Mouse (Mus musculus) thymus, postnatal 0 days (tissue): Measurements from ENCODE around the gene Asic4. TPM values are rescaled to one million over a fixed set of nuclear protein-coding genes. Genes with fewer than 3 reads are reported as not detected.

Experiments
- DNase-seq: peaks from one replicate; pipeline ENCODE4 v3.0.0-alpha.2; 2015; ENCODE audit warnings: low spot score
- polyA plus RNA-seq: library from polyadenylated mRNA; unstranded; fragments of >200 nt; fragmentation: Nextera tagmentation; extraction: Ambion mirVana; gene quantifications from 2 replicates; pipeline ENCODE4 v1.2.1, GENCODE M21; 2015

Asic4 gene
- polyA plus RNA-seq, 1 experiment from 2014 or later, result not detected

DNA sequence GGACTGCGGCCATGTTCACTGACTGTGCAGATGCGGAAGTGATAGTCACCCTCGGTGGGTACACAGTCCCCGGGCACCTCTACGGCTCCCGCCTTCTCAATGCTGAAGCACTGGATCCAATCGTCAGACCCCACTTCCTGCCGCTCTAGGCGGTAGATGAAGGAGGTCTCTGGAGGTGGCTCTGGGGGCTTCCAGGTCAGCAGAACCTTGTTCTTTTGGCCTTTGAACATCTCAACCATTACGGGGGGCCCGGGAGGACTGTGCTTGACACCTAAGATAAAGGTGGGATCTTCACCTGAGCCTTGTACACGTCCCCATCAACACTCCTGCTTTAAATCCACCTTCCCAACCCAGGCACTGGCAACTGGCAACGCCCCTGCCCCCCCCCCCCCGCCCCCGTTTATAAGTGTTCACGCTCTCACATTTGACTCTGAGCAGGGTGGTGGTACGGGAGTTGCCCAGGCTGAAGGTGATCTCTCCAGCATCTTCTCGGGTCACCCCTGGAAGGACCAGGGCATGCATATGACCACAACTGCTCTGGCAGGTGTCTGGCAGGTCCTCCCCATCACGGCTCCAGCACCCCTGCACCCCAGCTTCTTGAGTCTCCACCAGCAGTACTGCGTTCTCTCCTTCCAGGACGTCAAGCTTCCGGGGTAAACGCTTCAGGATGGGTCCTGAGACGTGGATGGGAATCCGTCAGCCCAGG lies 52.9 kb downstream of the Asic4 start:
- no peak for DNase-seq

- DNase-seq, result no peak
Measured at GRCm38 (mm10) chr1:75503651-75503980, 53.4 kb downstream of the Asic4 start.

GRCm38 (mm10) chr1:75504256-75505045 lies 54.2 kb downstream of the Asic4 start:
- no peak for DNase-seq

DNA sequence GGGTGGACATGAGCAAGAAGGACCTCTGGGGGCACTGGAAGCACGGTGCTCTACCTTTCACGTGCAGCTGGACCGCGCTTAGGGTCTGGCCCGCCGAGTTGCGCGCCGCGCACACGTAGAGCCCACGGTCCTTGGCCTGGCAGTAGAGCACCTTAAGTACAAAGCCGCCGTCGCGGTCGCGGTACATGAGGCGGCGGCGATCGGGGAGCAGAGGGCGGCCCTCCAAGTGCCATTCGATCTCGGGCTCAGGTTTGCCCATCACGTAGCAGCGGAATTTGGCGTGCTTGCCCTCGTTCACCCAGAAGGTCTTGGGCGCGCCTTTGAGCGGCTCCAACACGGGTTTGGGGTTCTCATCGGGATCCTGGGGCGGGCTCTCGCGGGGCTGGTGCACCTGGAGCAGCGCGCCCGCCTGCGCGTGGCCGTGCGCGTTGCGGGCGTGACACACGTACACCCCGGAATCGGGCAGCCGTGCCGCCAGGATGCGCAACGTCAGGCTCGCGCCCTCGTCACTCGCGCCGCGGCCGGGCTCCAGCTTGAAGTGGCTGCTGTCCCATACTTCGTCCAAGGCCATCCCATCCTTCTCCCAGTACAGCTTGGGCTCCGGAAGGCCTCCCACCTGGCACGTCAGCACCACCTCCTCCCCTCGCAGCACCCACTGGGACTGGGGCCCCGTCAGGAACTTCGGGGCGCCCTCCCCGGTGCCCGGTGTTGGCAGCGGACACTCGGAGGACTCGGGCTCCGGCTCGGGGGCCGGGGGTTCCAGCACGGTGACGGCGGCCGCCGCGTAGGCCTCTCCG lies 55.1 kb downstream of the Asic4 start:
- peak; percentile 12 for DNase-seq

GRCm38 (mm10) chr1:75505956-75506831 lies 56.0 kb downstream of the Asic4 start, which contains the start of gene Obsl1:
Gene Obsl1, minus strand, starts transcription at chr1:75506452.
- no peak for DNase-seq

- no peak for DNase-seq
Measured at GRCm38 (mm10) chr1:75507006-75507405, 56.8 kb downstream of the Asic4 start, which contains the start of gene Inha. Gene Inha, plus strand, starts transcription at chr1:75507077.

DNA sequence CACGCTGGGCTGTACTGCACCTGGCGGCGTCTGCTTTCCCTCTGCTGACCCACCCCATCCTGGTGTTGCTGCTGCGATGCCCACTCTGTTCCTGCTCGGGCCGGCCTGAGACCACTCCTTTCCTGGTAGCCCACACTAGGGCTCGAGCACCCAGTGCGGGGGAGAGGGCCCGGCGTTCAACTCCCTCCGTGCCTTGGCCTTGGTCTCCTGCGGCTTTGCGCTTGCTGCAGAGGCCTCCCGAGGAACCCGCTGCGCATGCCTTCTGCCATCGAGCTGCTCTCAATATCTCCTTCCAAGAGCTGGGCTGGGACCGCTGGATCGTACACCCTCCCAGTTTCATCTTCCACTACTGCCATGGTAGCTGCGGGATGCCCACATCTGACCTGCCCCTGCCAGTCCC lies 59.4 kb downstream of the Asic4 start:
- no peak for DNase-seq

- DNase-seq, result no peak
Measured at GRCm38 (mm10) chr1:75510154-75510553, 59.9 kb downstream of the Asic4 start.

GRCm38 (mm10) chr1:75511437-75512210 lies 61.4 kb downstream of the Asic4 start:
- no peak for DNase-seq

DNA sequence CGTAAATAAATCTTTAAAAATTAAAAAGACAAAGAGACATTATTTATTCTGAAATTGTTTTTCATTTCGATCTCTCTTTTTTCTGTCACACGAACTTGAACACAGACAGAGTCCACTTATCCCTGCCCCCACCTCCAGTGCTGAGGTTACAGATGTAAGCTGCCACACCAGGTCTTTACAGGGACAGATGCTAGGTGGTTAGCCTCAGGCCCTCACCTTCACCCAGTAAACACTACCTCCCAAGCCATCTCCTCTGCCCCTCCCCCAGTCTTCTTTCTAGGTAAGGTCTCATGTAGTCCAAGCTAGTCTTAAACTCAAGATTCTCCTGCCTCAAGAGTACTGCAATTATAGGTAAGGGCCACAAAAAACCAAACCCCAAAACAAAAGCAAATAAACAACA lies 62.3 kb downstream of the Asic4 start:
- no peak for DNase-seq

- no peak for DNase-seq
Measured at GRCm38 (mm10) chr1:75516703-75517380, 66.6 kb downstream of the Asic4 start.

DNA sequence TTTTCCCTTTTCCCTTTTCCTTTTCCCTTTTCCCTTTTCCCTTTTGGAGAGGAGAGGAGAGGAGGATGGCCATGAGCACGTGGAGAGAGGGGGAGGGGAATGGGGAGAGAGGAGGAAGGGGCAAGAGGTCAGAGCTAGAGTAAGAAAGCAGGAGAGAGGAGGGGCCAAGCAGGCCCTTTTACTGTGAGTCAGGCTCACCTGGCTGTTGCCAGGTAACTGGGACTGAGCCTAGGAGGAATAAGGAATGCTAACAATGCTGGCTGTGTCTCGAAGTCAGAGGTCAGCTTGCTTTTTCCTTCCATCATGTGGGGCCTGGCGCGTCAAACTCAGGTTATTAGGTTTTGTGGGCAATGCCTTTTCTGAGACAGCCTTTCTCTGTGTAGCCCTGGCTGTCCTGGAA lies 67.7 kb downstream of the Asic4 start:
- DNase-seq, result no peak

DNA sequence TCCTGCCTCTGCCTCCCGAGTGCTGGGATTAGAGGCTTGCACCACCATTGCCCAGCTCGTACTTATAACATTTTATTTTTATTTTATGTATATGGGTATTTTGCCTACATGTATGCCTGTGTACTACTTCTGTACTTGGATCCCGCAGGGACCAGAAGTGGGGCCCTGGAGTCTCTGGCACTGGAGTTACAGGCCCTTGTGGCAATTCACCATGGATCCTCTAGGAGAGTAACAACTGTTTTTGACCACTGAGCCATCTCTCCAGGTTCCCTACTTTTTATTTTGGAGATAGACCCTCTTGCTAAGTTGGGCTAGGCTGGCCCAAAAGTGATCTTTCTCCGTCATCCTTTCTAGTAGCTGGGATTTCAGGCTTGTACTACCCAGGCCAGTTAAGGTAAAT lies 68.2 kb downstream of the Asic4 start:
- DNase-seq, result no peak

DNA sequence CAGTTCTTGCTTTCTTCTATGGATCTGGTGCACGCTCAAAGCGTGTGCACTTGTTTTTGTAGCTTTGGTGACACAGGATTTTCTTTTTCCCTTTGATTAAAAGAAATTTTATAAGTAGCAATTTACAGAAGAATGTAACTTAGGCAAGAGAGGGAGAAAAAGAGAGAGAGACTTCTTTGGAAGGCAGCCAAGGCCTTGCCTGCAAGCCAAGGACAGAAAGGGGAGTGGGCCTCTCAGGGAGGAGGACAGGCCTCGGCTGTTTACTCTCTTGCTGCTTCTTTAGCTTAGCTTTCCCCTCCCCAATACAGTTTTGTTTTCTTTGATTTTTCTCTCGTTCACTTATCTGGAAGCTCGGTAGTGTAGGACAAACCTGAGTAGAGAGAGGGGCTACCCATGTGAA lies 69.3 kb downstream of the Asic4 start:
- DNase-seq, result no peak

DNA sequence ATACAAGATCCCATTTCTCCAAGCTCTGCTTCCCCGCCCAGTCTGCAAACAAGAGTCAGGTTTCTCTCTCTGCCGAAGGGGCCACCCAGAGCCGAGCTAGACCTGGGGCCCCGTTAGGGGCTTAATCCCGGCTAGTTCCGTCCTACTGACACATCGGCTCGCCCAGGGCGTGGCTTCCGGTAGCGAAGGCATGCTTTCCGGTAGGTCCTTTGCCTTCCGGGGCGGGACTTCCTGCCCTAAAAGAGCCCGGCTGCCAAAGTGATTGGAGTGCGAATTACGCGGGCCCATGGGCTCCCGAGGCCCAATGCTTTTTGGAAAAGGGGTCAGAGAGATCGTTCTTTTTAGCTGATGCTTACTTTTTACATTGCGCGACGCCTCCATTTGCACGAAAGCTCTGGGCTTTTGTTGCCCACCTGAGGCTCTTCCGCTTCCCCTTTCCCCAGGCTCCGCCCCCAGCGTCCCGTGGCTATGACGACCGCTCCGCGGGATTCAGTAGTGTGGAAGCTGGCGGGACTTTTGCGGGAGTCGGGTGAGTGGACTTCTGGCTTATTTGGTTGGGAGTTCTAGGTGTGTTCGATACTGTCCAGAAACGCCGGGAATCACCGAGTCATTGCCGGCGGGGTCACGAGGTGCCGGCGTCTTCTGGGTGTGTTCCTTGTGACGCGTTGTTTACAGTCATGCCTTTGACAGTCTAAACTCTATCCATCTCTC lies 71.2 kb downstream of the Asic4 start, which contains the start of gene Stk11ip:
TSS of gene Stk11ip (plus strand) at position 209 of the 711 bp plus-strand sequence.
- DNase-seq, result peak; percentile 94
